Mouse (Mus musculus): ENCODE results near the gene Ccnq. TPM values are rescaled to one million over a fixed set of nuclear protein-coding genes. Genes with fewer than 3 reads are reported as not detected.
"Not testable (repeated sequence)": the region's sequence is repeated elsewhere in the genome, so short reads cannot be mapped to it uniquely, and the experiment has no call there.

The Ccnq gene
- total RNA-seq, 2 experiments from 2014 or later: 30.9 to 42.5 TPM

GRCm38 (mm10) chr11:78764820-78765219, 13.3 kb upstream of the Ccnq start:
- ATAC-seq (replicated peaks; ENCODE audit: low FRiP score, low TSS enrichment, poor library complexity, severe bottlenecking): no peak

DNA sequence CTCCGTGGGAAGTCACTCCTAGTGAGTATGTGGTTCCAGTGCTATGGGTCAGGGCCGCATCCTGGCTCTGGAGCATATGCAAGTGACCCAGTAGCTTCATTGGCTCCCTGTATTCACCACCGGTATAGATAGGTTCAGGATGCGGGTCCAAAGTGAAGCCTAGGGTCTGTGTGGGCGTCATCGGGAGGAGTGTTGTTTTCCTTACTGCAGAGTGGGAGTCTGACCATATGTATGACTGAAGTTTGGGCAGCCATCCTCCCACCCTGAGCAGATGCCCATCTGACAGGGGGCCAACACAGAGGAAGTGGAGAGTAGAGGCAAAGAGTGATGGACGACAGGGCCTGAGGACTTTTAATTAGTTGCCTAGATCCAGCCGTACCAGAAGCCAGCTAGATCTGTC, 12.8 kb upstream of the Ccnq start:
- no peak for ATAC-seq (replicated peaks; ENCODE audit: low FRiP score, low TSS enrichment, poor library complexity, severe bottlenecking)

DNA sequence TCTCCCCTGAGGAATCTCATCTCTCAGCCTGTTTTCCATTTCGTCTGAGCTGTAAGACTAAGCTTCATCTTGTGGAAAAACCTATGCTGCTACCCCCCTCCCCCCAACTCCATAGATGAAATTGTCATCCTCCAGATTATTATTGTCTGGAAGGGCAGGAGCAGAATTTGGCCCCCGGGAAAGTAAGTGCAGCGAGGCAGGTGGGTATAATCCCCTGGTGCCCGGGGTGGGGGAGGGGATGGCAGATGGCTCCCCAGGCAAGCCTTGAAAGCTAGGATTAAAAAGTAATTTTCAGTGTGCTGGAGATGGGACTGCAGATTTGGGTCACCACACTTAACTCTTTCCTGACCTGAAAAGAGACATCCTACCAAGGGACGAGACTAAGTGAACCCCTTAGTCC, 10.7 kb upstream of the Ccnq start:
- ATAC-seq (replicated peaks; ENCODE audit: low FRiP score, low TSS enrichment, poor library complexity, severe bottlenecking): no peak

DNA sequence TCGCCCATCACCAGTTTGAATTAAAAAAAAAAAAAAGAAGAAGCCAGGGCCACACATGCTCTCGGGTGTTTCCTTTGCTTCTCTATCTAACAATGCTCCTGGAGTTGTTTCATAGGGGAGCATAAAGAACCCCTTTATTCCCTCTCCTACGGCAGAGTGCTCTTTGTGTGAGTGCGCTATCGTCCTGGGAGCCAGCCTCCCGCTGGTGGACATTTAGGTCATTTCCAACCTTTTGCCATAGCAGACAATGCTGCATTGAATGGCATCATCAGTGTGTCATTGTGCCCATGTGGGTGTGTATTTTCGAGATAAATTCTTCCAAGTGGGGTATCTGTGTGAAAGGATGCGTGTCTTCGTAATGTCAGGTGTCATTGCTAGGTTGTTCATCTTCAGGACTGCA, 9.6 kb upstream of the Ccnq start:
- no peak for ATAC-seq (replicated peaks; ENCODE audit: low FRiP score, low TSS enrichment, poor library complexity, severe bottlenecking)

GRCm38 (mm10) chr11:78755299-78755698, 3.8 kb upstream of the Ccnq start:
- no peak for ATAC-seq (replicated peaks; ENCODE audit: low FRiP score, low TSS enrichment, poor library complexity, severe bottlenecking)

DNA sequence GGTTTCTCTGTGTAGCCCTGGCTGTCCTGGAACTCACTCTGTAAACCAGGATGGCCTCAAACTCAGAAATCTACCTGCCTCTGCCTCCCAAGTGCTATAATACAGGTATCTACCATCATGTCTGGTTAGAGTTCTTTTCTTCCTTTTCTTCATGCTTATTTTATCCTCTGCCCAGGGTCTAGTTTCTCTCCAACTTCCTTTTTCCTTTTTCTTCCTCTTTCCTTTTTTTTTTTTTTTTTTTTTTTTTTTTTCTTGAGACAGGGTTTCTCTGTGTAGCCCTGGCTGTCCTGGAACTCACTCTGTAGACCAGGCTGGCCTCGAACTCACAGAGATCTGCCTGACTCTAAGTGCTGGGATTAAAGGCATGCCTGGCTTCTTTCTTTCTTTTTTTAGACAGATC, 2.6 kb upstream of the Ccnq start:
- ATAC-seq (replicated peaks; ENCODE audit: low FRiP score, low TSS enrichment, poor library complexity, severe bottlenecking): not testable (repeated sequence)

DNA sequence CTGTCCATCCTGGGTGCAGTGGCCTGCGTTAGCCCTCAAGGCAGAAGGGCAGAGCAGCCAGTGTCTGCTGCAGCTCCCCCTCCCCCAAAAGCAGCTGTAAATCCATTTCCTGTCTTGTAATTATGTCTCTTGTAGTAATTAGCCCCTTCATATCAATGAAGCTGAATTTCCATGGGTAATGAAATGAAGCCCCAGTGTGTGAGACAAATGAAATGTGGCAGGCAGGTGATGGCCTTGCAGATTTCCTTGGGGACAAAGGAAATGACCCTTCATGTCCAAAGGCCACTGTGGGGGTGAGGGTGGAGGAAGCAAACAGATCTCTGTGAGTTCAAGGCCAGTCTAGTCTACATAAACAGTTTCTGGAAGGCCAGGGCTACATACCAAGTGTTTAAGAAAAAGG, 1.7 kb upstream of the Ccnq start:
- ATAC-seq (replicated peaks; ENCODE audit: low FRiP score, low TSS enrichment, poor library complexity, severe bottlenecking): no peak

- no peak for ATAC-seq (replicated peaks; ENCODE audit: low FRiP score, low TSS enrichment, poor library complexity, severe bottlenecking)
Measured at GRCm38 (mm10) chr11:78751843-78752203, 294 bp upstream of the Ccnq start.

DNA sequence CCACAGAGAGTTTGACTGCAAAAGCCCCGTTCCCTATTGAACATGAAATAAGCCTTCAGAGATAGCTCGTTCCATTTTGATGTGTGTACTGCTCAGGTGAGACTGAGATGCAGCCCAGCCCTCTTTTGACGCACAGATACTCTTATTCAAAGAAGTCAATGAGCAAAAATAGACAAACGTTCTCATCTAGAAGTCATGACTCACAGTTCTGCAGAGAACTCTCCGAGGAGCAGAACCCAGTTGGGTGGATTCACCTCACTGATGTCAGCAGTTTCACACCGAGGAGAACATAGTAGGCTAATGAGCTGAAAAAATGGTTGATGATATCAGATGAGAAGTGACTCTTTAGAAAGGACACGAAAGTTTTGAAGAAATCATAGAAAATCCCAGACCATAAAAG, 5.3 kb downstream of the Ccnq start:
- ATAC-seq (replicated peaks; ENCODE audit: low FRiP score, low TSS enrichment, poor library complexity, severe bottlenecking): no peak

- no peak for ATAC-seq (replicated peaks; ENCODE audit: low FRiP score, low TSS enrichment, poor library complexity, severe bottlenecking)
Measured at GRCm38 (mm10) chr11:78745475-78745874, 6.1 kb downstream of the Ccnq start.

- no peak for ATAC-seq (replicated peaks; ENCODE audit: low FRiP score, low TSS enrichment, poor library complexity, severe bottlenecking)
Measured at GRCm38 (mm10) chr11:78742461-78742860, 9.1 kb downstream of the Ccnq start.

GRCm38 (mm10) chr11:78741958-78742357, 9.6 kb downstream of the Ccnq start:
- ATAC-seq (replicated peaks; ENCODE audit: low FRiP score, low TSS enrichment, poor library complexity, severe bottlenecking): no peak

- no peak for ATAC-seq (replicated peaks; ENCODE audit: low FRiP score, low TSS enrichment, poor library complexity, severe bottlenecking)
Measured at GRCm38 (mm10) chr11:78739361-78739760, 12.2 kb downstream of the Ccnq start.

- ATAC-seq (replicated peaks; ENCODE audit: low FRiP score, low TSS enrichment, poor library complexity, severe bottlenecking): no peak
Measured at GRCm38 (mm10) chr11:78736877-78737408, 14.6 kb downstream of the Ccnq start.

DNA sequence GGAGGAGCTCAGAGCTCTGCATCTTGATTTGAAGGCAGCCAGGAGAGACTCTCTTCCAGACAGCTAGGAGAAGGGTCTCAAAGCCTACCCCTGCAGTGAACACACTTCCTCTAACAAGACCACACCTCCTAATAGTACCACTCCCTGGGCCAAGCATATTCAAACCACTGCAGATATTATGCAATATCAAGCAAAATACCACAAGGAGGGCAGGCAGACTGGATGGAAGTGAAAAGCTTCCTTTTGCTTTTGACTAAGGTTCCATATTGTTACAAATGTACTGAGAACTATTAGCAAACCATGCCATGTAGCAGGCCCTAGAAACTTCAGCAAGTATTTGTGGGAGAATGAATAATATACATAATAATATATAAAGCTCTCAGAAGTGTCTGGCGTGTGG, 16.4 kb downstream of the Ccnq start:
- ATAC-seq (replicated peaks; ENCODE audit: low FRiP score, low TSS enrichment, poor library complexity, severe bottlenecking): no peak

GRCm38 (mm10) chr11:78732619-78733018, 18.9 kb downstream of the Ccnq start:
- ATAC-seq (replicated peaks; ENCODE audit: low FRiP score, low TSS enrichment, poor library complexity, severe bottlenecking): no peak

- no peak for ATAC-seq (replicated peaks; ENCODE audit: low FRiP score, low TSS enrichment, poor library complexity, severe bottlenecking)
Measured at GRCm38 (mm10) chr11:78730902-78731301, 20.6 kb downstream of the Ccnq start.

DNA sequence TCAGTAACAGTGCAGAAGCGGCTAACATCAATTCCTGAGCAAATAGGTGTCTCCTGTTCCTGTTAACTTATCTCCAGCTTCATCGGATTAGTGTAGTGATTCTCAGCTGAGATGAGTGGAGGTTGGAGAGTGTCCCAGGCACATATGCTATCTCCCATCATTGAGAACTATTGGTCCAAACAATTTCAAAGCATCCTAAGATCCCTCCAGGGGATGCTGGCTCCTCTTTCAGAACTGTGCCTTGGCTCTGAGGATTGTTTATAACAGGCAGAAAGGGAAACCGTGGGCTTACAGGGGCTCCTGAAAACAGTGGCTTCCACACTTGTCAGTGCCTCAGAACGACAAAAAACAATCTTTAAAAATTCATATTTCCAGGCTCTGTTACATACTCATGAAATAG, 23.5 kb downstream of the Ccnq start:
- ATAC-seq (replicated peaks; ENCODE audit: low FRiP score, low TSS enrichment, poor library complexity, severe bottlenecking): no peak

DNA sequence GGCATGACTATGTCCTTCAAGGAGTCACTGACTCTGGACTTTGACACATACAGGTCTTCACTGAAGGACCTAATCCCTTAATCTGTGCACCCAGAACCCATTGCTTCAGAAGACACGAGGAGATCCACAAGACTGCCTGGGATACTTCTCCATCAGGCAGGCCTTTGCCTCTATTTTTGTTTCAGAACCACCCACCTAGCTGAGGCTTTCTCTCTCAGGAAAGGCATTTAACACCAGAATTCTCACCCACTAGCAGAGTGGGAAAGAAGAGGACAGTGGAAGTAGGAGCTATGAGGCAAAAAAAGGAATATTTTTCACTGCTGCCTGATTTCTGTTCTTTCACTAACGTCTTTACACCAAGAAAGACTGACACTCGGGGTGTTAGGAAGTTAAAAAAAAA, 25.2 kb downstream of the Ccnq start:
- no peak for ATAC-seq (replicated peaks; ENCODE audit: low FRiP score, low TSS enrichment, poor library complexity, severe bottlenecking)

DNA sequence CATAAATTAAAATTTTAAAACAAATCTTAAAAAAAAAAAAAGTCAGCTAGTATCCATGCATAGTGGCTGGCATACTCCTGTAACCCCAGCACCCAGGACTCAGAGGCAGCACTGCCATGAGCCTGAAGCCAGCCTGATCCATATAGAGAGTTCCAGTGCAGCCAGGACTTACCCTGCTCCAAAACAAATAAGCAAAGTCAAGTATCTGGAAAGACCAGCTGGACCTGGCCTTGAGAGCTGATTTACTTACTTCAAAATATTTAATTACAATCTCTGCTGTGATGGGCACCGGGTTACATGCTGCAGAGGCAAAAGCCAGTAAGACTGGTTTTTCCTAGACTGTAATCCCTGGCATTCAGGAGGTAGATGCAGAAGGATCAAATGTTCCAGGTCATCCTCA, 26.7 kb downstream of the Ccnq start:
- no peak for ATAC-seq (replicated peaks; ENCODE audit: low FRiP score, low TSS enrichment, poor library complexity, severe bottlenecking)

GRCm38 (mm10) chr11:78721419-78721818, 30.1 kb downstream of the Ccnq start:
- no peak for ATAC-seq (replicated peaks; ENCODE audit: low FRiP score, low TSS enrichment, poor library complexity, severe bottlenecking)

DNA sequence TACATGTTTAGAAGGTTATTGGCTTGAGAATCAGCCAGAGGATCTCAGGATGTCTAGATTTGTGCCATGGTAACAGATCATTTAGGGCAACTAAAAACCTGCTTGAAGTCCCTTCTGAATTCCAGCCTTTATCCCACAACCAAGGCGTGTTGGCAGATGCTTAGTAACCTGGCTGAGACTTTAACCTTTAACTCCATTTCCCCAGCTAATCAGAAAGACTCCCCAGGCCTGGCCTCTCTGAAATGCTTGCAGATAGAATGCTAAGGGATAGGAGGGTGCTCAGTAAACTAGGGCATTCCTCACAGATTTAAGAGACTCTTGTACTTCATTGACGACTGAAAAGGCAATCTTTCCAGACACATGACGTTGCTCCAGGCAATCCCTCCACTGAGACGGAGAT, 33.9 kb downstream of the Ccnq start:
- ATAC-seq (replicated peaks; ENCODE audit: low FRiP score, low TSS enrichment, poor library complexity, severe bottlenecking): no peak
